Mouse (Mus musculus): ENCODE data around the gene Slc9a1.

The Slc9a1 gene

DNA sequence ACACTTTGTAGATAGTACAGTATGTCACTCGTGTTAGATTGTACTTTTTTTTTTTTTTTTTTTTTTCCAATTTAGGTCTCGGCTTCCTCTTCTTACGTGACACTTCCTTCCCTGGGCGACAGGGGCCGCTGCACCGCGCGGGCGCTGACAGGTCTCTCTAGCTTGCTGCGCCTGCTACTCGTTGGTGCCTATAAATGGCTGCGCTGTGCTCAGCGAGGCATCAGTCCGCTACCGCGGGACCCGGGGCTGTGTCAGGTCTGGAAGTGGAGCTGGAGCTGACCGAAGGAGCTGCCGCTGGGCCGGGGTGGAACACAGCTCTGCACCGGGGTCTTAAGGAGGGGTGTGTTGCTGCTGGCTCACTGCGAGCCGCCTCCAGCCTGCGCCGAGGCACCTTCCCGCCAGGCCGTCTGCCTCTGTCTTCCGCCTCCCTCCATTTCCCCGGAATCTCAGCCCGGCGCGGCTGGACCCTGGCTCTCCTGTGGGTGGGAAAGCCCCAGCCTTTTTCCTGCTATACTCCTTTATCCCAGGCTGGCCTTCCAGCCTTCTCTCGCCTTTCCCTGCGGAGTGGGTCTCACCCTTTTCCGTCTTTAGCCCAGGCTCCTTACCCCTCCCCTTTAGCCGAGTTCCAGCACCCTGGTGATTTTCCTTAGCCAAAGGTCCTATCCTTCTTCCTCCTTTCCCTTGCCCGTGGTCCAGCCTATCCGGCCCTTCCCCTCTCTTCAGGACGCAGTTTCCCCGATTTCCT, at the start of gene Slc9a1:
Gene Slc9a1 (plus strand): TSS at position 154 of the 745 bp plus-strand sequence.
- in situ Hi-C loops (cut with MboI; ENCODE audit: low sequenced_read_pairs): no loop called here

DNA sequence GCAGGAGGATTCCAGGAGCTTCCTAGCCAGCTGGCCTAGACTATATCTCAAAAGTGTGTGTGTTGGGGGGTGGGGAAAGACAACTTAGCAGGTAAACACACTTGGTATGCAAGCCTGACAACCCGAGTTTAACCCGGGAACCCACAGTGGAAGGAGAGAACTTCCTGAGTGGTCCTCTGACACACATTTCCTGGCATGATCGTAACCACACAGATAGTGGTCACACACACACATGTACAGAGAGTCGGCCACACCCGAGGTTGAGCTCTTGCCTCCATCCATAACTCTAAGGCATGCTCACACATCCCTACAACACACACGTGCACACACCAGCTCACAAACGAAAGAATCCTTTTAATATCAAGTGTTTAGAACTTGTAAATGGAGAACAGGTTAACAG, 41.4 kb upstream of the Slc9a1 start:
- in situ Hi-C loops (cut with MboI; ENCODE audit: low sequenced_read_pairs): no loop called here

DNA sequence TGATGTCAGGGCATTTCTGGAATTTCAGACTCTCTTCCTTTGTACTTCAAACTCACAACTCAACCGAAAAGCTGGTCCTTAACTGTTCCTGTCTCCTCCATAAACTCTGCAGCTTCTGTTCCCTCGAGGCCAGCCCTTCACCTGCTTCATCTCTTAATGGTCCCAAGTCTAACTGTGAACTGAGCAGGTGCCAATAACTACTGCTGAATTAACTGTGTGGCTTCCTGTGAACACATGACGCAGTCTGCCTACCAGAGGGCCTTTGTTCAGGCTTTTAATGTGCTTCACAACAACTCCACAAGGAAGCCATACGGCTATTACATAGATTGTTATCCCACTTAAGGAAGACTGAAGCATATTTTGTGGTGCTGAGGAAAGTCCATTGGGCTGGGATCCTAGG, 39.2 kb upstream of the Slc9a1 start:
- in situ Hi-C loops (cut with MboI; ENCODE audit: low sequenced_read_pairs): no loop called here

DNA sequence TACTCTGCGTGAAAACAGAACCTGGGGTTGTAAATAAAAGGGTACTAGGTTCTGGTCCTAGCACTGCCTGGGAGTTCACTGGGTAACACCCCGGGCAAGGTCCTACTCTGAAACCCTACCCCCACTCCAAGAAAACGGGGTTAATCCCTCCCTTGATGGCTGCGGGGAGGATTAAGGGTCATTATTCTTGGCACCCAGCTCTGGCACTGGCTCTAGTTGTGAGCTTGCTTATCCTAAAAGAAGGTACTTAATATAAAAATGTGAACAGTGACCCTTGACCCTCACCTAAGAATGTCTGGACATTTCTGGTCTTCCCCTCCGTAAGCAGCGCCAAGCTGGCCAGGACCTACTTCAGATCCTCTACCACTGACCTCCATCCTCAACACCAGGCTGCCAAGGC, 36.2 kb upstream of the Slc9a1 start:
- in situ Hi-C loops (cut with MboI; ENCODE audit: low sequenced_read_pairs): no loop called here

DNA sequence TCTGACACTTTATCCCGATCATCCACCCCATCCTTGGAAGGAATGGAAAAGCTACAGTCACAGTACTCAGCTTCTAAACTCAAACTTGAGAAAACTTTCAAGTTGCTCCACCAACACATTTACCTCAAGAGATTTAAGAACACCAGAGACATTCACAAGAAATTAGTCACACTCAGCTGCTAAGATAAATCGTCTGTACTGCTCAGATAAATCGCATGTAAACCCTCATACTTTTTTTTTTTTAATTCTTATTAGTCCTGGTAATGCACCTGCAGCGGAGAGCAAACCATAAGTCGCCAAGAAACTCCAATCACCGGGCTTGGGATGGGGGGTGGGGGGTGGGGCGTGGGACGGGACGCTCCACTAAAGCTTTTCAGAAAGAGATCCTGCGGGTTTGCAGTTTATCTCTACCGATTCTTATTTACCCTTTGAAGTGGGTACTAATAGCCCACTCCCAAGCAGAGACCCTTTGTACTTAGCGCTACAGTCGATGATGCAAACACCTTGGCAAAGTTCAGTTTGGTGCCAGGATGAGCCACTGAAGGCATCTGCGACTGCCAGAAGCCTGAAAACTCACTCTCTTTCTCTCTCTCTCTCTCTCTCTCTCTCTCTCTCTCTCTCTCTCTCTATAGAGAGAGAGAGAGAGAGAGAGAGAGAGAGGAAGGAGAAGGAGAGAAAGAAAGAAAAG, 31.5 kb upstream of the Slc9a1 start:
- in situ Hi-C loops (cut with MboI; ENCODE audit: low sequenced_read_pairs): no loop called here

DNA sequence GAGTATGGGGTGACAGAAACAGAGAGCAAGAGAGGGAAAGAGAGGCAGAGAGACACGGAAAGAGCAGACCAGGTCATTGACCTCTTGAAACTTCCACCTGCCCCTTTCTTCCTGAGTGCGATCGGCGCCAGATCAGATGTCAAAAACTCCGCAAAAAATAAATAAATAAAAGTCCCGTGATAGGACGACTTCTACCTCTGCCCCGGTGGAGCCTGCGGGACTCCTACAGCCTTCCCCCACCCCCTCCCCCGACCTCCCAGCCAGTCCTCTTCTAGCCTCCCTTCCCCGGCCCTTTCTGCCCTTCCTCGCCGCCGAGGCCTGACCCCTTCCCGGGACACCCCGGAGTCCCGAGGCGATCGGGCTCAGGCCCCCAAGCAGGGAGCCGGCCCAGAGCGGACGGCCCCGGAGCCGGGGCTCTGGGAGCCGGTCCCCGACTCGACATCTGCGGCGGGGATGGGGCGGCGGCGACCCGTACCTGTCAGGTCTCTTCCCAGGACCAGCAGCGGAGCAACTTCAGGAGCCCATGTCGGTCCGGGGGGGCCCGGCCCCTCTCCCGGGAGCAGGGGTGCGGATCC, 30.9 kb upstream of the Slc9a1 start:
- in situ Hi-C loops (cut with MboI; ENCODE audit: low sequenced_read_pairs): no loop called here

DNA sequence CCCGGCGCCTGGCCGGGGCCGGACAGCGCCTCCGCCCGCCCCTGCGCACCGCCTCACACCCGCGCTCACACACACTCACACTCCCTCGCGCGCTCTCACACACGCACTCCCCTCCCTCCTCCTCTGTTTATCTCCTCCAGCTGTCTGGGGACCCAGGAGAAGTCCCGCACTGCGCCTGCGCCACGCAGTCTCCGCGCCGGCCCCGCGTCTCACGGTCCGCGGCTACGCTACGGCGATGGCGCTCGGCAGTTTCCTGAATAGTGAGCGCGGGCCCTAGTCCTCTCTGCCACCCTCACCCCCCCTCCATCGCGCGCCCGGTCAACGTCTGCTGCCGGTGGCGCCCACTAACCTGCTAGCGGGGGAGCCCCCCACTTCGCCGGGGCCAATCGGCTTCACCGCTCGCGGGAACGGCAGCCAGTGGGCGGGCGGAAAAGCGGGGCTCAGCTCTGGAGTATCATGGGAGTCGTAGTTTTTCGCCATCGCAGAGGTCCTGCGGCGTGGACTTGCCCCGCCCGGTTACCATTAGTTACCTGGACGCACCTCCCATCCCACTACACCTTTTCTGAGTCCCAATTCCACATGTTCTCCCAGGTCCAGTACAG, 30.3 kb upstream of the Slc9a1 start:
- in situ Hi-C loops (cut with MboI; ENCODE audit: low sequenced_read_pairs): no loop called here

DNA sequence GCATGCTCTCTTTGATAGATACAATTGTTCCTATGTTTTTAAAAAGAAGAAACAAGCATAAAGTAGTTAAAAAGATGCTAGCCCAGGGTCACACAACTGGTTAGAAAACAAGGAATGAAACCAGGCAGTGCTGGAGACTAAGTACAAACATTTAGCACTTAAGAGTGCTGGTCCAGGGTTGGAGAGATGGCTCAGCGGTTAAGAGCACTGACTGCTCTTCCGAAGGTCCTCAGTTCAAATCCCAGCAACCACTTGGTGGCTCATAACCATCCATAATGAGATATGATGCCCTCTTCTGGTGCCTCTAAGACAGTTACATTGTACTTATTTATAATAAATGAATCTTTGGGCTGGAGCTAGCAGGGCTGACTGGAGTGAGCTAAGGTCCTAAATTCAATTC, 29.3 kb upstream of the Slc9a1 start:
- in situ Hi-C loops (cut with MboI; ENCODE audit: low sequenced_read_pairs): no loop called here

DNA sequence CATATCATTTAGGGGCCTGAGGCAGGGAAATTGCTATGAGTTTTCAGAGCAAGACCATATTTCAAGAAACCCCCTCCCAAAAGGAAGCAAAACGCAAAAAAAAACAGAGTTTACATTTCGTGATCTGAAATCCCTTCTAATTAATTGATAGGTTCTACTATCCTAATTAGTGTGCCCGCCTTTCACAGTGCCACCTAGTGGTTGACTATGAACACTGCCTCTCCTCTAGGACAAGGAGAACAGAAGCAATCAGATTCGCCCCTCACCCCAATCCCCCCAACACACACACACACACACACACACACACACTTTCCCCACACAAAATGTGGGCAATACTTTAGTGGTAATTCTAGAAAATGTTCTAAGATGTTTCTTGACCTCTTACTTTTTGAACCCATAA, 25.4 kb upstream of the Slc9a1 start:
- in situ Hi-C loops (cut with MboI; ENCODE audit: low sequenced_read_pairs): no loop called here

DNA sequence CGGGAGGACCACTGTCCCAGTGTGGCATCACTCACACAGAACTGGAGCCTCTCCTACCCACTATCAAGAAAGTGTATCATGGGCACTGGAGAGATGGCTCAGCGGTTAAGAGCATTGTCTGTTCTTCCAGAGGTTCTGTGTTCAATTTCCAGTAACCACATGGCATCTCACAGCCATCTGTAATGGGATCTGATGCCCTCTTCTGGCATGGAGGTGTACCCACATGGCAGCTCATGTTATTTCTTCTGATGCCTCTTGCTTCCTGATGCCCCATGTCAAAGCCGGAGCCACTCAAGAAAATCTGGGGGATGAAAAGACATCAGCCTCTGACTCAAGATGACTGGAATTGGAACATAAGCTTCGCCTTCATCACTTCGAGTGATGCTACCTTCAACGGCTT, 23.8 kb upstream of the Slc9a1 start:
- in situ Hi-C loops (cut with MboI; ENCODE audit: low sequenced_read_pairs): no loop called here

DNA sequence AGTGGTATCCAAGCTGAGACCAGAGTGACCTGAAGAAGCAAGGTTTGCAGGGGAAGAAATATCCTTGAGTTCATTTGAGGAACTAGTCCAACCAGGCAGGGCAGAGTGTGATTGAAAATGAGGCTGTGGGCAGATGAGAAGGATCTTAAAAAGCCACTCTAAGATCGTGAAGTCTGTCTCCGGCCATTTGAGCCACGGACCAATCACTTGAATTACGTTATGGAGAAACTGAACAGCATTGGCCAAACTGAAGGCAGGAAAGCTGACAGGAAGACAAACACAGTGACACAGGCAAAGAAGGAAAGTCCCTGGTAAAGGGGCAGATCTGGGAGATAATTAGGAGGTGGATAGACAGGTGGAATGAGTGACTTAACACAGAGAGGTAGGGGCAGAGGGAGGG, 22.9 kb upstream of the Slc9a1 start:
- in situ Hi-C loops (cut with MboI; ENCODE audit: low sequenced_read_pairs): no loop called here

DNA sequence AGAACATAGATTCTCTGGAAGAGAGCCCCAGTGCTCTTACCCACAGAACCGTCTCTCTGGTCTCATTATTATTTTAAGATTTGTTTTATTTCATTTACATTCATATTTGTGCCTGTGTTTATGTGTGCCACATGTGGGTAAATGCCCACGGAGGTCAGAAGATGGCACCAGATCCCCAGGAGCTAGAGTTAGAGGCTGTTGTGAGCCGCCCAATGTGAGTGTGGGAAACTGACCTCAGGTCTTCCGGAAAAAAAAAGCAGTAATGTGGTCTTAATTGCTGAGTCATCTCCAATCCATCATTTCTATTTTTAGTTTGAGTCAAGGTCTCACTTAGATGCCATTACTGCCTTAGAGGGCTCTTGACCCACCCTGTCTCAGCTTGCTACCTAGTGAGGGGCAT, 21.9 kb upstream of the Slc9a1 start:
- in situ Hi-C loops (cut with MboI; ENCODE audit: low sequenced_read_pairs): no loop called here

DNA sequence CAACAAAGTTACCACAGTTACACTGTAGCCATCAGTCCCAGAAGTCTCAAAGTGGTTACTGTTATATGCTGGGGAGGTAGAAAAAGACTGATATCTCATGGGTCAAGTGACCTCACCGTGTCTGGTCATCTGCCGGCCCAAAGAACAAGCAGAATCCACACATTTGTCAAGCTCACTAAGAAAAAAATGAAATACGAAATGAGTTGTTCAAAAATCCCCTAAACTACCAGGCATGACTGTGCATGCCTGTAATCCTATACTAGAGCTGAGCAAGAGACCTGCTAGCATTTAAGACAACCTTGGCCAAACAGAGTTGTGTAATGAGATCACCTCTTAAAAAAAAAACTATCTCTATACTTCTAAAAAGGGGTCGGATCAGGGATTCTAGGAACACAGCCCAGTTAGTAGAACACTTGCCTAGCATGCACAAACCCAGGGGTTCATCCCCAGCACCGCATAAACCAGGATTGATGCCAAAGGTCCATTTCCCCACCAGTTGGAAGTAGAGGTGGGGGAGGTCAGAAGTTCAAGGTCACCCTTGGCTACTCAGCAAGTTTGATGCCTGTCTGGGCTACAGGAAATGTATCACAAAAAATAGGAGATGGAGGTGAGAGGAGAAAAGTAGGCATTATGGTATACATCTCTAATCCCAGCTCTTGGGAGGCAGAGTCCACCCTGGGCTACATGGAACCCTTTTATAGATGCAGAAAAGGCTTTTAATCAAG, 21.3 kb upstream of the Slc9a1 start:
- in situ Hi-C loops (cut with MboI; ENCODE audit: low sequenced_read_pairs): no loop called here

DNA sequence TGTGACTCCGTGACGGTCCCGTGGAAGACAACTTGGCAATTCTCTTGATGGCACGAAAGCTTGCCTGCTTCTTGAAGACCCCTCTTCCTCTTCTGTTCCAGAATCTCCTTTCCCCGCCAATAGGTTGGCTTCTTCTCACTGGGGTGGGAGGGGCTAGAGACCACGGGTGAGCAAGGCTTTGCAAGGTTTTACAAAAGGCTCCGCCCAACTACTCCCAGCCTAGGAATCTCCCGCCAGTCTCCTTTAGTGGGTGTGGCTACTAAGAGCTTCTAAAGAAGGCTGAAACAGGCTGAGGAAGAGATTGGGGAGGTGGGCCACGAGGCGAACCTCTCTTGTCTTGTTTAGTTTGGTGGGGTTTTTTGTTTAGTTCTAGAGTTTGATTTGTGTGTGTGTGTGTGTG, 16.7 kb upstream of the Slc9a1 start:
- in situ Hi-C loops (cut with MboI; ENCODE audit: low sequenced_read_pairs): no loop called here

DNA sequence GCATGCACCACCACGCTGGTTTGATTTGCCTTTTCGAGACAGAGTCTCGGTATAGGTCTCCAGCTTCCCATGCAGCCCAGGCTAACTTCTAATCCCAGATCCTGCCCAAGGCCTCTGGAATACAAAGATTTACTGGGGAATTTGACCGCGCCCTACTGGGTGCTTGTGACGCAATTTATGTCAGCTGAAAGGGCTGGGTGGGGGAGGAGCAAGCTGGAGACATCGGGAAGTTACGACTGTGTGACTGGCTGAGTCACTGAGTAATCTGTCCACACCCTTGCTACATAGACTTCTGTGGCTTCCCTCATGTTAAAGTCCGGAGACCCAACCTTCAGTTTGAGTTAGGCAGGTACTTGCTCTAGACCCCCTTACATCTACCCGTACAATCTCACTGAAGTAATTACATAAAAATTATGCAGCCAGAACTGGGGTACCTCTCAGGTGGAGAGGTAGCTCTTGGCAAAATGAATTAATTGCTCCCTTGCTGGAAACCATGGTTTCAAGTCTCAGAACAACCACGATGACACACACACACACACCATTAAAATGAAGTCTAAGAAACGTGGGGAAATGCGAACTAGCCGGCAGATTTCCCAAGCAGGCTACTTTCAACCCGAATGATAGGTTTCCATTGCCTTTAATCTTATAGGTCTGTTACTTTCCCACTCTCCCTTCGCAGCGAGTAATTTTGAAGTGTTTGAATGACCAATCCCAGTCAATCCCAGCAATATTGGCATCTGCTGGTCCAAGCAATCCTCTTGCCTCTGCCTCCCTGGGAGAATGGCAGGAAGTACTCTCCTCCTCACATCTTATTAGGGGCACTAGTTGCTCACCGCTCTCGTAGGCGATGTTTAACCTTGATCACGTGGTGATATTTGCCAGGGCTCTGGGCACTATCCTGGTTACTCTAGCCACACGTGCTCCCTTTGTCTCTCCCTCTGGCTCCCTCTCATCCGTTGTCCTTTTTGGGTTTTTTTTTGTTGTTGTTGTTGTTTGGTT, 15.8 kb upstream of the Slc9a1 start, which contains the start of gene Wdtc1:
Gene Wdtc1 (minus strand): TSS at position 115 of the 999 bp plus-strand sequence.
- in situ Hi-C loops (cut with MboI; ENCODE audit: low sequenced_read_pairs): no loop called here

DNA sequence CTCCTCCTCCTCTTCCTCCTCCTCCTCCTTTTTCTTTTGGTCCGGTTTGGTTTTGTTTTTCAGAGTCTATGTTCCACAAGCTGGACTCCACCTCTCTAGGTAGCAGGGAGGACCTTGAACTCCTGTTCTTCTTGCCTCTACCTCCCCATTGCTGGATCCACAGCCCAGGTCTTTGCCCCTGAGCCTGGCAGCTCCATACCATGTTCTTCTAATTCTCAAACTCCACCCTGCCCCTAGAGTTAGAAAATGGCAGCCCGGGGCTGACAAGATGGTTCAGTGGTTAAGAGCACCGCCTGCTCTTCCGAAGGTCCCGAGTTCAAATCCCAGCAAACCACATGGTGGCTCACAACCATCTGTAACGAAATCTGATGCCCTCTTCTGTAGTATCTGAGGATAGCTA, 14.9 kb upstream of the Slc9a1 start:
- in situ Hi-C loops (cut with MboI; ENCODE audit: low sequenced_read_pairs): no loop called here

DNA sequence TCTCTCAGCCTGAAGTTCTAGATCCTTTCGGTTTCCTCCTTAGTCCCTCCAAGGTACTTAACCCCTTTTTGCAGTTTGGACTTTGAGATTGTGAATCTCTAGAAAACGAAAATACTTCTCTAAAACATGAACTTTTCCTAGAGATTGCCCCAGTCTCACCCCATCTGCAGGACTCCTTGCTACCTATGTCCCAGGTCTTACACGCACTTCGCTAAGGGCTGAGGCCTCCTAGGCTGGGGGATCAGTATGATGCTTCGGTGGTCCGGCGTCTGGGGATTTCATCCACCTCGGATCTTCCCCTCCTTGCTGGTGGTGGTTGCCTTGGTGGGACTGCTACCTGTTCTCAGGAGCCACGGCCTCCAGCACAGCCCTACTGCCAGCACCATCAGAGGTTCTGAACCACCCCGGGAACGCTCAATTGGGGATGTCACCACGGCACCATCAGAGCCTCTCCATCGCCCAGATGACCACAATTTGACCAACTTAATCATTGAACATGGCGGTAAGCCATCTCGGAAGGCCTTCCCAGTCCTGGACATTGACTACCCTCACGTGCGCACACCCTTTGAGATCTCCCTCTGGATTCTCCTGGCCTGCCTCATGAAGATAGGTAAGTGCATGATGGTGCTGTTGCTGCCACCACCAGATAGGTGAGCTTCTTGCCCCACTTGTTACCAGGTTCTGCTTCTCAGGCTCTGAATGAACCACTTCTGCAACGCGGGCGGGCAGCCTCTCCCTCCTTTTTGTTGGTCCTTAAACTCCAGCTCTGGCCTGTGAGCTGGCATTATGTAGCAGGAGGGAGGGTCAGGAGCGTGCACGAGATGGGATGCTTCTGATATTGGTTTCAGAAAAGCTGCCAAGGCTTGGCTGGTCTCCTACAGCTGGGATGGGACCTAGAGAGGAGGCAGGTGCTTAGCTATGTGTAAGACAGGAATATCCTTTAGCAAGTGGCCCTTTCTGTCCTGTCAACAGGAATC, 1.1 kb downstream of the Slc9a1 start:
- in situ Hi-C loops (cut with MboI; ENCODE audit: low sequenced_read_pairs): no loop called here

DNA sequence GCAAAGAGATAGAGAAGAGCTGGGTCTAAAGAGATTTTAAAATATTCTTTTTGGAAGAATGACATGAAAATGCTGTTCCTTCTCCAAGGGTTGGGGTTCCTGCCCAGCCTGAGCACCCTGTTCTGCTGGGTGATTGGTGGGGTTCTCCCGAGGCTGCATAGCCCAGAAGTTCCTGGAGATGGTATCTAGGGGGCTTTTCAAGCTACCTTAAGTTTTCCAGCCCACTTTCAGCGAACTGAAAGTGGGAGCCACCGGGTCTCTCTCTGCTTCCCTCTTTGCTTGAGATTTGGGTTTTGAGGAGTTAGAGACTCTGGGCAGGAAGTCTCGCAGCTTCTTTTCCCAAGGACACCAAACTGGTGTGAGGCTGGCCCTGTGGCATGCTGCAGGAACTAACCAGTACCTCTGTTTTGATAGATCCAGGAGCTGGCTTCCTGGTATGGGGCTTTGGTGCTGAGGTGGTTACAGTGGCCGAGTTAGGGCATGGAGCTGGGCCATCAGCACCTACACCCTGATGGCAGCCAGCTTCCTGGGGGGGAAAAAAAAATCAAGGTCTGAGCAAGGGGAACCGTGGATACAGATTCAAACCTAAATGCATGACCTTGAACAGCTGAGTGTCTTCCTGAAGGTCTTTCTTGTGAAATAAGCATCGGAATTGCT, 2.2 kb downstream of the Slc9a1 start:
- in situ Hi-C loops (cut with MboI; ENCODE audit: low sequenced_read_pairs): no loop called here
